Mouse (Mus musculus): ENCODE measurements at regions not wholly inside any gene's neighbourhood (a gene's known extent, or its start where the extent isn't known, plus 50 kb on each side); places are given as distances from the start of the nearest gene placed in this dataset.

GRCm38 (mm10) chr9:79392020-79392419 is 326.6 kb downstream of the Col12a1 start:
- no peak for DNase-seq (ENCODE audit: low spot score)

GRCm38 (mm10) chr9:79414989-79415388 is 303.6 kb downstream of the Col12a1 start:
- DNase-seq (ENCODE audit: low spot score), result no peak

- no peak for DNase-seq (ENCODE audit: low spot score)
These were observed 288.2 kb downstream of the Col12a1 start for GRCm38 (mm10) chr9:79430417-79430816.

GRCm38 (mm10) chr9:79437636-79438035 is 281.0 kb downstream of the Col12a1 start:
- DNase-seq (ENCODE audit: low spot score), result no peak

- no peak for DNase-seq (ENCODE audit: low spot score)
These were observed 279.2 kb downstream of the Col12a1 start for GRCm38 (mm10) chr9:79439233-79439960.

- no peak for DNase-seq (ENCODE audit: low spot score)
These were observed 263.4 kb downstream of the Col12a1 start for GRCm38 (mm10) chr9:79455226-79455625.

GRCm38 (mm10) chr9:79479118-79479517 is 239.5 kb downstream of the Col12a1 start:
- DNase-seq (ENCODE audit: low spot score), result no peak

GRCm38 (mm10) chr9:79500253-79500652 is 218.4 kb downstream of the Col12a1 start:
- DNase-seq (ENCODE audit: low spot score), result no peak

- DNase-seq (ENCODE audit: low spot score), result no peak
These were observed 216.6 kb downstream of the Col12a1 start for GRCm38 (mm10) chr9:79502034-79502433.

- no peak for DNase-seq (ENCODE audit: low spot score)
These were observed 202.2 kb downstream of the Col12a1 start for GRCm38 (mm10) chr9:79516384-79516783.

- no peak for DNase-seq (ENCODE audit: low spot score)
These were observed 201.2 kb downstream of the Col12a1 start for GRCm38 (mm10) chr9:79517461-79517860.

GRCm38 (mm10) chr9:79518640-79519039 is 200.0 kb downstream of the Col12a1 start:
- no peak for DNase-seq (ENCODE audit: low spot score)

- DNase-seq (ENCODE audit: low spot score), result no peak
These were observed 198.1 kb downstream of the Col12a1 start for GRCm38 (mm10) chr9:79520498-79520897.

GRCm38 (mm10) chr9:79523054-79523453 is 195.6 kb downstream of the Col12a1 start:
- no peak for DNase-seq (ENCODE audit: low spot score)

GRCm38 (mm10) chr9:79525000-79525399 is 193.6 kb downstream of the Col12a1 start:
- no peak for DNase-seq (ENCODE audit: low spot score)

GRCm38 (mm10) chr9:79526390-79526789 is 192.2 kb downstream of the Col12a1 start:
- DNase-seq (ENCODE audit: low spot score), result no peak

GRCm38 (mm10) chr9:79527331-79527730 is 191.3 kb downstream of the Col12a1 start:
- DNase-seq (ENCODE audit: low spot score), result no peak

Measured in thymus, postnatal 0 days (tissue).